Mouse (Mus musculus) urinary bladder, postnatal 4 days (tissue): Measurements from ENCODE around the gene Cdk10.

ENCODE experiments used
- DNase-seq, 2 experiments: peaks; one replicate each; pipeline ENCODE4 v3.0.0; 2021 to 2022; ENCODE audit warnings: low spot score in 2 of 2

Gene Cdk10

GRCm38 (mm10) chr8:123271901-123272300, 47.3 kb downstream of the Cdk10 start:
- no peak for DNase-seq

GRCm38 (mm10) chr8:123274447-123274846, 49.8 kb downstream of the Cdk10 start:
- DNase-seq: no peak

GRCm38 (mm10) chr8:123275096-123275495, 50.5 kb downstream of the Cdk10 start:
- DNase-seq: no peak

DNA sequence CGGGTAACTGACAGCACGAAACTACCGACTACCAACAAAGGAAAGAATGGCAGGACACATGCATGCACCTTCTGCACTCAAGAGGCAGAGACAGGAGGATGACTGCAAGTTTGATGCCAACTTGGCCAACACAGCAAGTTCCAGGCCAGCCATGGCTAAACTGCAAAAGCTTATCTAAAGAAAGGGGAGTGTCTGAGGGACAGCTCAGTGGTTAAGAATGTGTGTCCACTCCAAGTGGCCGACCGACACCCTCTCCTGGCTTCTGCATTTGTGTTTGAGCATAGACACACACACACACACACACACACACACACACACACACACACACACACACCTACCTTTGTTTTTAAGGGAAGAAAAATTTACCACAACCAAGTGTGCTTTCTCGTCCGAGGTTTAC, 53.8 kb downstream of the Cdk10 start:
- DNase-seq: no peak

DNA sequence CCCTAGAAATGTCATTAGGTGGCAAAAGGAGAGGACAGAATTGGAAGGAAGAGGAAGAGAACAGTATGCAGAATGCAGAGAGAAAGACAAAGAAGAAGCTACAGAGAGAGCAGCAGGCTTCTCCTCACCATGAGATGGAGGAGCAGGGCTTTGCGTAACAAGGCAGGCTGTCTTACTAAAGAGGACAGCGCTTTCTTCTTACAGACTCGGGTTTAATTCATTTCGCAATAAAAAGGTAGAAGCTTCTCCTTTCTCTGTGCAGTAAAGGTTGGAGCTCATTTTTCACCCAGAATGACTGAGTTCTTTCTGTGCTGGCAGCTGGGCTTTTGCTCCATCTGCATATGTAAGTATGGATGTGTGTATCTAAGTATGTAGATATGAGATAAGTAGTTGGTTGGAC, 55.2 kb downstream of the Cdk10 start:
- no peak for DNase-seq

GRCm38 (mm10) chr8:123280302-123281094, 55.9 kb downstream of the Cdk10 start:
- no peak for DNase-seq
